Mouse (Mus musculus) myocyte (in vitro differentiated cells): ENCODE measurements around the gene Lrrc29. TPM values are rescaled to one million over a fixed set of nuclear protein-coding genes. Genes with fewer than 3 reads are reported as not detected.

Experiments
- H3K27me3 ChIP-seq: one replicate; pipeline ENCODE4 v1.6.1; 2011; ENCODE audit not compliant: control insufficient read depth, insufficient read depth, insufficient read length
- H3K36me3 ChIP-seq: one replicate; pipeline ENCODE4 v1.6.1; 2011; ENCODE audit not compliant: control insufficient read depth, insufficient read depth
- H3K4me2 ChIP-seq: one replicate; pipeline ENCODE4 v1.6.1; 2011; ENCODE audit warnings: low read depth, control low read depth
- H3K4me3 ChIP-seq: one replicate; pipeline ENCODE4 v1.5.1; 2011; ENCODE audit warnings: mild to moderate bottlenecking, control low read depth, moderate library complexity
- H3K79me2 ChIP-seq: one replicate; pipeline ENCODE4 v1.6.1; 2011; ENCODE audit not compliant: control insufficient read depth, insufficient read depth
- H3ac ChIP-seq: one replicate; pipeline ENCODE4 v1.6.1; 2011; ENCODE audit not compliant: control insufficient read depth, insufficient read length
- CEBPB ChIP-seq: IDR thresholded peaks from 2 replicates; pipeline ENCODE4 v1.6.1; 2011; ENCODE audit warnings: mild to moderate bottlenecking, moderate library complexity; ENCODE audit not compliant: poor library complexity, insufficient read depth, severe bottlenecking
- E2F4 ChIP-seq: IDR thresholded peaks from one replicate; pipeline ENCODE4 v1.6.1; 2011; ENCODE audit warnings: mild to moderate bottlenecking, control low read depth, moderate library complexity; ENCODE audit not compliant: insufficient read depth
- MAX ChIP-seq: IDR thresholded peaks from one replicate; pipeline ENCODE4 v1.6.1; 2011; ENCODE audit warnings: low read depth, mild to moderate bottlenecking, control low read depth
- MYOD1 ChIP-seq, 3 experiments: IDR thresholded peaks; one replicate each; pipeline ENCODE4 v1.6.1; 2011; ENCODE audit warnings: control low read depth in 2 of 3, low read depth in 2 of 3, mild to moderate bottlenecking in 2 of 3, moderate library complexity in 1 of 3; ENCODE audit not compliant: insufficient read length in 2 of 3, control insufficient read depth in 1 of 3
- MYOG ChIP-seq, 3 experiments: IDR thresholded peaks; one replicate each; pipeline ENCODE4 v1.6.1; 2011; ENCODE audit warnings: control low read depth in 2 of 3, low read depth in 2 of 3, mild to moderate bottlenecking in 2 of 3; ENCODE audit not compliant: insufficient read length in 2 of 3, control insufficient read depth in 1 of 3, insufficient read depth in 1 of 3
- POLR2A ChIP-seq: IDR thresholded peaks from one replicate; pipeline ENCODE4 v1.6.1; 2011; ENCODE audit warnings: low read depth, mild to moderate bottlenecking, control low read depth, moderate library complexity; ENCODE audit not compliant: insufficient read length
- POLR2AphosphoS2 ChIP-seq: IDR thresholded peaks from one replicate; pipeline ENCODE4 v1.6.1; 2011; ENCODE audit warnings: low read depth, control low read depth; ENCODE audit not compliant: insufficient read length
- REST ChIP-seq: IDR thresholded peaks from one replicate; pipeline ENCODE4 v1.6.1; 2011; ENCODE audit warnings: mild to moderate bottlenecking, control low read depth, moderate library complexity; ENCODE audit not compliant: insufficient read depth, insufficient read length
- SRF ChIP-seq: IDR thresholded peaks from one replicate; pipeline ENCODE4 v1.6.1; 2011; ENCODE audit warnings: low read depth; ENCODE audit not compliant: control insufficient read depth, insufficient read length
- TCF12 ChIP-seq: IDR thresholded peaks from one replicate; pipeline ENCODE4 v1.6.1; 2011; ENCODE audit warnings: mild to moderate bottlenecking, control low read depth; ENCODE audit not compliant: poor library complexity, insufficient read depth, severe bottlenecking
- TCF3 ChIP-seq: IDR thresholded peaks from one replicate; pipeline ENCODE4 v1.6.1; 2011; ENCODE audit warnings: low read depth, control low read depth; ENCODE audit not compliant: insufficient read length
- USF1 ChIP-seq: IDR thresholded peaks from one replicate; pipeline ENCODE4 v1.6.1; 2011; ENCODE audit warnings: low read depth, mild to moderate bottlenecking, control low read depth, moderate library complexity
- polyA plus RNA-seq: library from polyadenylated mRNA; unstranded; fragments of >200 nt; fragmentation: generic; extraction: Trizol; gene quantifications from one replicate; pipeline ENCODE4 v1.2.1, GENCODE M21; 2012; ENCODE audit warnings: missing spikeins

Lrrc29 gene
- polyA plus RNA-seq, 1 experiment = 1.8 TPM

DNA sequence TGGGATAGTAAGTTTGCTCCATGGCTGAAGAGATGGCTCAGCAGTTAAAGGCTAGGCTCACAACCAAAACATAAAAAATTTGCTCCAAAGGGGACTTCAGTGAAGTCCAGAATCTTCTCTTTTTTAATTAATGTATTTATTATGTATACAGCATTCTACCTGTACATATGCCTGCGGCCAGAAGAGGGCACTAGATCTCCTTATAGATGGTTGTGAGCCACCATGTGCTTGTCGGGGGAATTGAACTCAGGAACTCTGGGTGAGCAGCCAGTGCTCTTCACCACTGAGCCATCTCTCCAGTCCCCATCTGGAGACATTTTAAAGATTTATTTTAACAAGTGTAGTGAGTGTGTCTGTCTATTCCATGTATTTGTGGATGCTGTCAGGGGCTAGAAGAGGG lies 41.0 kb upstream of the Lrrc29 start:
- Histone ChIP-seq H3K4me3 (no peak overlapping the region), H3K79me2 (no peaks in the 10 kb centered on the region), H3K4me2 (no peak overlapping the region), H3ac (no peak overlapping the region), H3K36me3 (peaks cover 17% of the 10 kb centered on the region), H3K27me3 (no peaks in the 10 kb centered on the region)
- TF ChIP-seq MYOG (IDR thresholded peaks at IDR 0.05; ENCODE audit: control insufficient read depth in 1 of 3, insufficient read depth in 1 of 3, insufficient read length in 2 of 3, low read depth in 2 of 3) (no peak), SRF (no peak), TCF12 (no peak), USF1 (no peak), MAX (no peak), MYOD1 (IDR thresholded peaks at IDR 0.05; ENCODE audit: control insufficient read depth in 1 of 3, insufficient read length in 2 of 3, low read depth in 2 of 3) (no peak), CEBPB (no peak), REST (no peak), POLR2A (no peak), POLR2AphosphoS2 (no peak), TCF3 (no peak), E2F4 (no peak)

DNA sequence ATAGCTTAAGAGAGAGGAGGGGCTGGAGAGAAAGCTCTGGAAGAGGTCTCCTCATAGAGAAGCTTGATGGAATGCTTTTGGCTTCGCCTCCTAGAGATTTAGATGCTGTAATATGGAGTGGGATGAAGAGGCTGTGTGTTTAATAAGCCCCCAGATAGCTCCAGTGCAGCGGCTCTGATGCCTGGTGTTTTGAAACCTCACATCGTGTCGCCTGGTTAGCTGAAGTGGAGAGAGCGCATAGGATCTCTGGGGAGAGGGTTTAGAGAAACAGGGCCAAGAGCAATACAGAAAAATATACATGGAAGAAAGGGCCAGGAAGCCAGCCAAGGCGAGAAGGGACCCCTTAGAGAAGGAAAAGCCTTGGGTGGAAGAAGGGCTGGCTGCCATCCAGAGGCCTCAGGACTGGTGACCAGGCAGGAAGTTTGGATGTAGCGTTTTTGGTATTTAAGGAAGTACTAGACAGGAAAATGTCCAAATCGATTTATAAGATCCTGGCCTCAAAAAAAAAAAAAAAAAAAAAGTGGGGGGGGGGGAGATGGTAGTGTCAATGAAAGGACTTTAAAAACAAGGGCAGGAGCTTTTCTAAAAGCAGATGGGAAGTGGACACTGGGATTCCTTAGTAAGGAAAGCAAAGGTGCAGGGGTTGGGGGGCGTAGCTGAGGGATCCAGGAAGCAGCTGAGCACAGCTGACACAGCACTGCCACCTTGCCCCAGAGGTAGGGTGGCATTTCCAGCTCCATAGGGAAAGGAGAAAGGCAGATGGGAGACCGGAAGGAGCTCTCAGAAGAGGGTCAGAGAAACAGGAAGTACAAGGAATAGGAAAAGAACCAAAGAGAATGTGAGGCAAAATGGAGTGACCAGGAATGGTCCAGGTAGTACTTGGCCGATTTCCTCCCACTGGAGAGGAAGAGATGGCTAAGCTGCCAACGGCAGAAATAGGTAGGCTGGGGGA lies 35.9 kb upstream of the Lrrc29 start:
- no peak overlapping the region for H3ac ChIP-seq
- H3K4me2 ChIP-seq = no peak overlapping the region
- peaks cover 8% of the 10 kb centered on the region for H3K36me3 ChIP-seq
- H3K27me3 ChIP-seq = no peaks in the 10 kb centered on the region
- TF ChIP-seq USF1 (no peak), E2F4 (no peak), POLR2A (no peak), MYOG (IDR thresholded peaks at IDR 0.05; ENCODE audit: control insufficient read depth in 1 of 3, insufficient read depth in 1 of 3, insufficient read length in 2 of 3, low read depth in 2 of 3) (no peak), MAX (no peak), REST (no peak), MYOD1 (IDR thresholded peaks at IDR 0.05; ENCODE audit: control insufficient read depth in 1 of 3, insufficient read length in 2 of 3, low read depth in 2 of 3) (no peak), SRF (no peak), CEBPB (no peak), TCF3 (no peak), POLR2AphosphoS2 (no peak), TCF12 (no peak)
- no peak overlapping the region for H3K4me3 ChIP-seq
- no peaks in the 10 kb centered on the region for H3K79me2 ChIP-seq

DNA sequence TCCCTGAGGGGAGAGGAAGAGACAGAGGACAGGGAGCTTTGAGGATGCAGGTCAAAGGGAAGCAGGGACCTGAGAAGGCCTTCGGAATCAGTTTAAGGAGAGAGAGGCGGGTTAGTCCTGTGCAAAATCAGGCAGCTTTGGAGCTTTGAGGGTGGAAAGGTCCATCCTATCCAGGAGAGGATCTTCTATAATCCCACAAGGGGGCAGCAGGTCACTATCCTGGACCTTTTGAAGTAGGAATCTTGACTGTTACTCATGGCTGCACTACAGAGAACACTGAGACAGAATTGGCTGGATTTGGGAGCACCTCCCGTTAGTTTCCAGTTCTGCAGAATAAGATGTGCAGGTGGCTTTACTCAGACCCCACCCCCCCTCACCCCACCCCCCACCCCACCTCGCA lies 33.6 kb upstream of the Lrrc29 start:
- no peak overlapping the region for H3K4me3 ChIP-seq
- no peaks in the 10 kb centered on the region for H3K27me3 ChIP-seq
- H3K36me3 ChIP-seq = no peaks in the 10 kb centered on the region
- no peak for TF ChIP-seq MYOG (IDR thresholded peaks at IDR 0.05; ENCODE audit: control insufficient read depth in 1 of 3, insufficient read depth in 1 of 3, insufficient read length in 2 of 3, low read depth in 2 of 3)
- no peak for TF ChIP-seq POLR2A
- H3ac ChIP-seq = no peak overlapping the region
- no peaks in the 10 kb centered on the region for H3K79me2 ChIP-seq
- no peak overlapping the region for H3K4me2 ChIP-seq

DNA sequence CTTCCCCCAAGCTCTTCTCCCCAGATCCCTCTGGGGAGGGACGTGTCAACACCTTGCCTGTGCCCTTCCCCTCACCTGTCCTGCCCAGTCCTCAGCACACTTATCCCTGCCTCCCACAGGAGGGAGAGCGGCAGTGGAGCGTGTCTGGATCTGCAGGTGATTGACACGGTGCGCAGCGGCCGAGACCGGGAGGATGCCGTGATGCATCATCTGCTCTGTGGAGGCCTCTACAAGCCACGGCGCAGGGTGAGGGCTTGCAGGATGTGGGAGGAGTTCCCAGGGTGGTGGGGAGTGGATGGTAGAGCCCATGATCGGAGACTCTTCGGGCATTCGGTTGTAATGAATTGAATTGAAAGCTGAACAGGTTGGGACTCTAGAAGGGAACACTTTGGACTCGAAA lies 33.1 kb upstream of the Lrrc29 start:
- Histone ChIP-seq H3K36me3 (no peaks in the 10 kb centered on the region), H3K27me3 (no peaks in the 10 kb centered on the region), H3K79me2 (no peaks in the 10 kb centered on the region), H3ac (no peak overlapping the region), H3K4me2 (no peak overlapping the region), H3K4me3 (no peak overlapping the region)
- TF ChIP-seq TCF12 = no peak
- TF ChIP-seq USF1 = no peak
- TF ChIP-seq SRF = no peak
- no peak for TF ChIP-seq POLR2AphosphoS2
- TF ChIP-seq E2F4 = no peak
- TF ChIP-seq MYOD1 (IDR thresholded peaks at IDR 0.05; ENCODE audit: control insufficient read depth in 1 of 3, insufficient read length in 2 of 3, low read depth in 2 of 3) = no peak
- no peak for TF ChIP-seq TCF3
- no peak for TF ChIP-seq MAX

DNA sequence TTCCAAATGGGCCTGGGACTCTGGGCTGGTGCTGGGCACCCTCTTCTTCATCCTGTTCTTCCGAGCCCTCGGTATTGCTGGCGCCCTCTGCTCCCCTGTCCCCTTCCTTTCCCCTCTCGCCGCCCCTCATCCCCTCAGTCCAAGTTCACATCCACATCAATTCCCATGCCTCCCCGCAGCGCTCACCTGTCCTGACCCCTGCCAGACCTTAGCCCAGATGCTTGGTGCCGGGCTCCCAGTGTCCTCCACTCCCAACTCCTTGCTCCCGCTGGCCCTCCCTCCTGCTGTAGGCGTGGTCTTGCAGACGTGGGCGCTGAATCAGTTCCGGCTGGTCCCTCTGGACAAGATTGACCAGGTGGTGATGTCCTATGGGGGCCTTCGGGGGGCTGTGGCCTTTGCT lies 30.6 kb upstream of the Lrrc29 start:
- no peaks in the 10 kb centered on the region for H3K27me3 ChIP-seq
- no peaks in the 10 kb centered on the region for H3K36me3 ChIP-seq
- no peak for TF ChIP-seq MYOD1 (IDR thresholded peaks at IDR 0.05; ENCODE audit: control insufficient read depth in 1 of 3, insufficient read length in 2 of 3, low read depth in 2 of 3)
- TF ChIP-seq REST = no peak
- no peak for TF ChIP-seq USF1
- TF ChIP-seq E2F4 = no peak
- no peak for TF ChIP-seq MYOG (IDR thresholded peaks at IDR 0.05; ENCODE audit: control insufficient read depth in 1 of 3, insufficient read depth in 1 of 3, insufficient read length in 2 of 3, low read depth in 2 of 3)
- no peak for TF ChIP-seq TCF12
- no peak for TF ChIP-seq CEBPB
- TF ChIP-seq POLR2A = no peak
- TF ChIP-seq POLR2AphosphoS2 = no peak
- no peak for TF ChIP-seq MAX
- TF ChIP-seq TCF3 = no peak

More for the DNA sequence above, 30.6 kb upstream of the Lrrc29 start:
- Histone ChIP-seq H3ac (no peak overlapping the region), H3K4me3 (no peak overlapping the region), H3K4me2 (no peak overlapping the region), H3K79me2 (no peaks in the 10 kb centered on the region)
